Mouse (Mus musculus) heart, embryonic 13.5 days (tissue): Measurements from ENCODE around the gene Pde4a. TPM values are rescaled to one million over a fixed set of nuclear protein-coding genes. Genes with fewer than 3 reads are reported as not detected.

Source experiments
- ATAC-seq: fragments of 200-750 bp; cut with Nextera tagmentation; 2 replicates; pipeline ENCODE4 v1.8.0; 2017; ENCODE audit warnings: moderate TSS enrichment; ENCODE audit not compliant: insufficient number of reproducible peaks, low FRiP score, low TSS enrichment; ENCODE audit errors: extremely low read depth
- H3K27ac ChIP-seq: fragments of 300-500 bp; sonication (generic); replicated peaks from 2 replicates; pipeline ENCODE4 v1.5.1; 2015; ENCODE audit warnings: moderate library complexity, mild to moderate bottlenecking, inconsistent platforms
- H3K27me3 ChIP-seq: fragments of 300-500 bp; sonication (generic); replicated peaks from 2 replicates; pipeline ENCODE4 v1.6.1; 2015; ENCODE audit warnings: mild to moderate bottlenecking, inconsistent platforms
- H3K36me3 ChIP-seq: fragments of 300-500 bp; sonication (generic); 2 replicates; pipeline ENCODE4 v1.6.1; 2015; ENCODE audit warnings: mild to moderate bottlenecking, inconsistent platforms
- H3K4me1 ChIP-seq: fragments of 300-500 bp; sonication (generic); 2 replicates; pipeline ENCODE4 v1.6.1; 2015; ENCODE audit warnings: inconsistent platforms
- H3K4me2 ChIP-seq: fragments of 300-500 bp; sonication (generic); 2 replicates; pipeline ENCODE4 v1.6.1; 2015; ENCODE audit warnings: inconsistent platforms, mild to moderate bottlenecking, moderate library complexity
- H3K4me3 ChIP-seq: fragments of 300-500 bp; sonication (generic); 2 replicates; pipeline ENCODE4 v1.5.1; 2015; ENCODE audit warnings: moderate library complexity, mild to moderate bottlenecking, inconsistent platforms
- H3K9ac ChIP-seq: fragments of 300-500 bp; sonication (generic); 2 replicates; pipeline ENCODE4 v1.6.1; 2015; ENCODE audit warnings: inconsistent platforms, mild to moderate bottlenecking, moderate library complexity
- H3K9me3 ChIP-seq: fragments of 300-500 bp; sonication (generic); 2 replicates; pipeline ENCODE4 v1.6.1; 2016; ENCODE audit warnings: inconsistent platforms
- WGBS: fragments of 180-500 bp; shearing (Covaris S2); methylation state at CpG from one replicate; pipeline ENCODE4 v1.1.7; 2015; ENCODE audit warnings: mixed read lengths; 5-methylcytosine and 5-hydroxymethylcytosine counted together
- polyA plus RNA-seq: library from polyadenylated mRNA; unstranded; fragments of >200 nt; fragmentation: Nextera tagmentation; extraction: Ambion mirVana; gene quantifications from 2 replicates; pipeline ENCODE4 v1.2.1, GENCODE M21; 2015

Pde4a gene
- polyA plus RNA-seq, 1 experiment from 2014 or later: 9.5 TPM

- H3K4me2 ChIP-seq: peak overlapping the region; percentile 68
- ATAC-seq: peak; percentile 37; the same call in 1 of the 2 replicates
- H3K9ac ChIP-seq: peak overlapping the region; percentile 58; the same call in 1 of the 2 replicates
- peaks cover 8% of the 10 kb centered on the region for H3K4me1 ChIP-seq
- no peaks in the 10 kb centered on the region for H3K9me3 ChIP-seq
- H3K27ac ChIP-seq: no peak overlapping the region
- H3K27me3 ChIP-seq: no peaks in the 10 kb centered on the region
- H3K36me3 ChIP-seq: peaks cover 52% of the 10 kb centered on the region
- H3K4me3 ChIP-seq: peak overlapping the region; percentile 43
- 11% methylated on average over 23 of the region's 23 CpGs for WGBS
Measured at GRCm38 (mm10) chr9:21204528-21205272, 39.2 kb downstream of the Pde4a start.

GRCm38 (mm10) chr9:21206848-21207247 lies 41.3 kb downstream of the Pde4a start:
- no peak for ATAC-seq
- H3K4me3 ChIP-seq: no peak overlapping the region

GRCm38 (mm10) chr9:21208626-21209025 lies 43.1 kb downstream of the Pde4a start:
- 75% methylated on average over 2 of the region's 2 CpGs for WGBS
- Histone ChIP-seq H3K36me3 (peaks cover 48% of the 10 kb centered on the region), H3K9ac (no peak overlapping the region), H3K27me3 (no peaks in the 10 kb centered on the region), H3K27ac (no peak overlapping the region), H3K4me1 (peaks cover 8% of the 10 kb centered on the region), H3K4me2 (no peak overlapping the region), H3K4me3 (no peak overlapping the region), H3K9me3 (no peaks in the 10 kb centered on the region)
- ATAC-seq: no peak

More at GRCm38 (mm10) chr9:21206848-21207247, 41.3 kb downstream of the Pde4a start:
- peaks cover 59% of the 10 kb centered on the region for H3K36me3 ChIP-seq
- H3K27ac ChIP-seq: no peak overlapping the region
- no peak overlapping the region for H3K4me2 ChIP-seq
- H3K9me3 ChIP-seq: no peaks in the 10 kb centered on the region
- no peaks in the 10 kb centered on the region for H3K27me3 ChIP-seq
- H3K4me1 ChIP-seq: peaks cover 8% of the 10 kb centered on the region
- WGBS: 86% methylated on average over 6 of the region's 6 CpGs
- H3K9ac ChIP-seq: no peak overlapping the region

GRCm38 (mm10) chr9:21210821-21211220 lies 45.3 kb downstream of the Pde4a start:
- H3K4me2 ChIP-seq: no peak overlapping the region
- no peaks in the 10 kb centered on the region for H3K9me3 ChIP-seq
- no peak for ATAC-seq
- H3K36me3 ChIP-seq: peaks cover 38% of the 10 kb centered on the region
- no peak overlapping the region for H3K27ac ChIP-seq
- H3K9ac ChIP-seq: no peak overlapping the region
- no peaks in the 10 kb centered on the region for H3K27me3 ChIP-seq
- no peak overlapping the region for H3K4me3 ChIP-seq
- 79% methylated on average over 6 of the region's 6 CpGs for WGBS
- no peaks in the 10 kb centered on the region for H3K4me1 ChIP-seq

- H3K27me3 ChIP-seq: no peaks in the 10 kb centered on the region
- no peak overlapping the region for H3K9ac ChIP-seq
- WGBS: 82% methylated on average over 7 of the region's 7 CpGs
- H3K36me3 ChIP-seq: peaks cover 38% of the 10 kb centered on the region
- H3K27ac ChIP-seq: no peak overlapping the region
- no peak overlapping the region for H3K4me3 ChIP-seq
- no peaks in the 10 kb centered on the region for H3K9me3 ChIP-seq
- H3K4me2 ChIP-seq: no peak overlapping the region
- H3K4me1 ChIP-seq: no peaks in the 10 kb centered on the region
- no peak for ATAC-seq
Measured at GRCm38 (mm10) chr9:21211624-21212023, 46.1 kb downstream of the Pde4a start.

- no peak for ATAC-seq
- Histone ChIP-seq H3K4me3 (no peak overlapping the region), H3K27me3 (no peaks in the 10 kb centered on the region), H3K4me2 (no peak overlapping the region), H3K9ac (no peak overlapping the region), H3K4me1 (no peaks in the 10 kb centered on the region), H3K27ac (no peak overlapping the region), H3K9me3 (no peaks in the 10 kb centered on the region), H3K36me3 (peaks cover 20% of the 10 kb centered on the region)
- WGBS: 46% methylated on average over 7 of the region's 7 CpGs
Measured at GRCm38 (mm10) chr9:21213617-21214190, 48.2 kb downstream of the Pde4a start.

- H3K27ac ChIP-seq: no peak overlapping the region
- no peak overlapping the region for H3K4me2 ChIP-seq
Measured at GRCm38 (mm10) chr9:21216050-21216841, 50.7 kb downstream of the Pde4a start.

GRCm38 (mm10) chr9:21219820-21220219 lies 54.3 kb downstream of the Pde4a start:
- Histone ChIP-seq H3K9me3 (peaks cover 3% of the 10 kb centered on the region; the same call in 1 of the 2 replicates), H3K4me1 (peaks cover 12% of the 10 kb centered on the region), H3K27me3 (no peaks in the 10 kb centered on the region), H3K27ac (no peak overlapping the region), H3K4me3 (no peak overlapping the region), H3K4me2 (no peak overlapping the region), H3K9ac (no peak overlapping the region), H3K36me3 (no peaks in the 10 kb centered on the region)
- ATAC-seq: no peak
- 53% methylated on average over 3 of the region's 3 CpGs for WGBS

More at GRCm38 (mm10) chr9:21216050-21216841, 50.7 kb downstream of the Pde4a start:
- Histone ChIP-seq H3K36me3 (peaks cover 6% of the 10 kb centered on the region; the same call in 1 of the 2 replicates), H3K4me1 (peaks cover 6% of the 10 kb centered on the region), H3K4me3 (no peak overlapping the region), H3K27me3 (no peaks in the 10 kb centered on the region), H3K9me3 (no peaks in the 10 kb centered on the region), H3K9ac (no peak overlapping the region)
- WGBS: 69% methylated on average over 25 of the region's 25 CpGs
- ATAC-seq: no peak

GRCm38 (mm10) chr9:21220490-21221382 lies 55.2 kb downstream of the Pde4a start:
- H3K36me3 ChIP-seq: no peaks in the 10 kb centered on the region
- 7% methylated on average over 21 of the region's 21 CpGs for WGBS
- no peaks in the 10 kb centered on the region for H3K27me3 ChIP-seq
- H3K27ac ChIP-seq: peak overlapping the region; percentile 81
- peak overlapping the region; percentile 44 for H3K4me3 ChIP-seq
- peak overlapping the region; percentile 69 for H3K4me2 ChIP-seq
- H3K9me3 ChIP-seq: peaks cover 3% of the 10 kb centered on the region; the same call in 1 of the 2 replicates
- peak overlapping the region; percentile 71 for H3K9ac ChIP-seq
- ATAC-seq: peak; percentile 88
- H3K4me1 ChIP-seq: peaks cover 21% of the 10 kb centered on the region

GRCm38 (mm10) chr9:21221383-21221929 lies 55.9 kb downstream of the Pde4a start:
- Histone ChIP-seq H3K9me3 (peaks cover 3% of the 10 kb centered on the region; the same call in 1 of the 2 replicates), H3K27me3 (no peaks in the 10 kb centered on the region), H3K27ac (peak overlapping the region; percentile 81), H3K4me3 (peak overlapping the region; percentile 44), H3K4me1 (peaks cover 23% of the 10 kb centered on the region), H3K36me3 (no peaks in the 10 kb centered on the region), H3K9ac (peak overlapping the region; percentile 71), H3K4me2 (peak overlapping the region; percentile 69)
- ATAC-seq: no peak
- WGBS: 16% methylated on average over 7 of the region's 7 CpGs
